Mouse (Mus musculus) embryonic fibroblast, embryonic 13.5 days (primary cell): Measurements from ENCODE around the gene Prkaa1.

Experiments
- CTCF ChIP-seq: IDR thresholded peaks from 2 replicates; pipeline ENCODE4 v1.5.1; 2011; ENCODE audit warnings: mild to moderate bottlenecking, control low read depth, low read length, moderate library complexity, borderline replicate concordance; ENCODE audit not compliant: insufficient read depth
- POLR2A ChIP-seq: IDR thresholded peaks from 2 replicates; pipeline ENCODE4 v1.6.1; 2011; ENCODE audit warnings: low read depth, mild to moderate bottlenecking, control low read depth, low read length, moderate library complexity

DNA sequence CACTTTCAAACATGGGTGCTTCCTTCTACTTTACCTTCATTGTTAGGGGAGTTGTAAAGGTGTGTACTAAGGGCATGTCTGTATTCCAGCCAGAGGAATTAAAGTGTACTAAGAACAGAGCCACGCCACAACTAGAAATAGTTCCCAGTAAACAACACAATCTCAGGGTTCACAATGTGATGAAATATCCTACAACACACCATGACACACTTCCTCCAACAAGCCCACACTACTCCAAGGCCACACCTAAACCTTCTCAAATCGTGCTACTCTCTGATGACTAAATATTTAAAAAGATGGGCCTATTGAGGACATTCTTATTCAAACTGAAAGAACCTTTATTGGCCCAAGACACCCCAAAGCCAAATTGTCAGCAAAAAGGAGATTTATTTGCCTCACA is 16.2 kb upstream of the Prkaa1 start:
- no peak for TF ChIP-seq POLR2A
- TF ChIP-seq CTCF: no peak
